Mouse (Mus musculus) right cerebral cortex, postnatal 10 days (tissue): ENCODE data around the gene Olfr1262.

ENCODE experiments used
- DNase-seq, 2 experiments: peaks; one replicate each; pipeline ENCODE4 v3.0.0; 2021; ENCODE audit warnings: low spot score in 2 of 2

Gene Olfr1262

DNA sequence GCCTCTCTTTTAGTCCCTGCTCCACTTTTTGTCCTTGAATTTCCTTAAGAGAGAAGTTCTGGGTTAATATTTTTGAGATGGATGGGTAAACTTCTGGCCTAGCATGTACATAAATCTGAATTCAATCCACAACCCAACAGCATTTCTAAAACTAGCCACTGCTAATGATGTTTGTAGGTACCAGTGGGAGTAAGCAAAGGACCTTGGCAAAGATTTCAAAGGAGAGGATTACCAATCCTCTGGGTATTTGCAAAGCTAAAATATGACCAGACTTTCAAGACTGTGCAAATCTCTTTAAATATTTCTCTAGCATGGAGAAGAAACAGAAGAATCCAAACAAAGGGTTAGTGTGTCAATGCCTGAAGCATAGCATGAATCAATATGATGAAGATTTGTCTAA, at the start of gene Olfr1262:
TSS of gene Olfr1262 (plus strand) at position 301 of the 400 bp plus-strand sequence.
- no peak for DNase-seq

- peak in 1 of 2 experiments; percentile 24 for DNase-seq
Observed at GRCm38 (mm10) chr2:89974184-89974583, 25.8 kb upstream of the Olfr1262 start, which contains the start of gene Olfr1260. TSS of gene Olfr1260 (plus strand) at chr2:89974340.

- DNase-seq, result no peak
Observed at GRCm38 (mm10) chr2:89977709-89978108, 22.2 kb upstream of the Olfr1262 start.

DNA sequence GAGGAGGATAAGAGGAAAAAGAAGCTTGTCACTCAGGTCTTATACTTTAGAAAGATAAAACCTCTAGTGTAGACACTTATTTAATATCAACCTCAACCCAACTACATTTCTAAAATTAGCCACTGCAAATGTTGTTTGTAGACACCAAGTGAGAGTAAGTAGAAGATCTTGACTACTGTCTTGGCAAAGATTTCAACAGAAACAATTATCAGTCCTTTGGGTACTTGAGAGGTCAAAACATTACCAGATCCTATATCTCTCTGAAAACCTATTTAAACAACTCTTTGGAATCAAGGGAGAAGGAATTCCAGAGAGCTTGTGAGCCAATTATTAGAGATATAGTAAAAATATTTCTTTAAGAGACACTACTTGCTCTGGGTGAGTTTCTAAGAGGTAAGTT, 9.0 kb upstream of the Olfr1262 start, which contains the start of gene Olfr1261:
TSS of gene Olfr1261 (plus strand) at position 301 of the 400 bp plus-strand sequence.
- DNase-seq, result no peak

DNA sequence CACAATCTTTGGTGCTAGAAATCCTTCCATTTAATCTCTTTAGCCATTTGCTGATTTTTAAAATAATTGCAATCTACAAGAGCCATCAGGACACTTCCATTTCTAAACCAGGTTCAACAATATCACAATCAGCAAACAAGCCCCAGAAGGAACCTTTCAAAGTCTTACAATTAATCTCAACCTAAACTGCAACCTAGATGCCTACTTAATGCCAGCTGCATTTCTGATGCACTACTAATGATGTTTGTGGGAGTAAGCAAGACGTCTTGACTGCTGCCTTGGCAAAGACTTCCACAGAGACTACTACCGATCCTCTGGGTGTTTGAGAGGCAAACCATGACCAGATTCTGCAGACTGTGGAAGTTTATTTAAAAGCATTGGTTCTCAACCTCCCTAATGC, 11.9 kb downstream of the Olfr1262 start, which contains the start of gene Olfr1263:
TSS of gene Olfr1263 (plus strand) at position 301 of the 400 bp plus-strand sequence.
- no peak for DNase-seq

DNA sequence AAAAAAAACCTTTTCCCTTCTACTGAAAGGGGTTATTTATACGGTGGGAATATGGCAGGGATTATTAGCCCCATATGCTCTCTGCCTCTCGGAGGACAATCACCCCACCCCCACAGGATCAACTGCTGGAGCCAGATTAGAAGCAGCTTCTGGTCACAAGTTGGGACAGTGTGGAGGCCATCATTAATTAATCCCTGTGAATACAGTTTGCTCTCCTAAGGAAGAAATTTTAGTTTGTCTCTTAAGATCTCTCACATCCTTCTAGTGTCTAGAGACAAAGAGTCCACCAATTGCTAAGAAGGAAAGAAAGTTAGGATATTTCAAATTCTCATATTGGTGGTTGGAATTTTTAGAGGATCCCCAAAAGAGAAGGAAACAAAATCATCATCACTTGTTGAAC, 25.5 kb downstream of the Olfr1262 start, which contains the start of gene Olfr1264:
TSS of gene Olfr1264 (minus strand) at position 101 of the 400 bp plus-strand sequence.
- no peak for DNase-seq

DNA sequence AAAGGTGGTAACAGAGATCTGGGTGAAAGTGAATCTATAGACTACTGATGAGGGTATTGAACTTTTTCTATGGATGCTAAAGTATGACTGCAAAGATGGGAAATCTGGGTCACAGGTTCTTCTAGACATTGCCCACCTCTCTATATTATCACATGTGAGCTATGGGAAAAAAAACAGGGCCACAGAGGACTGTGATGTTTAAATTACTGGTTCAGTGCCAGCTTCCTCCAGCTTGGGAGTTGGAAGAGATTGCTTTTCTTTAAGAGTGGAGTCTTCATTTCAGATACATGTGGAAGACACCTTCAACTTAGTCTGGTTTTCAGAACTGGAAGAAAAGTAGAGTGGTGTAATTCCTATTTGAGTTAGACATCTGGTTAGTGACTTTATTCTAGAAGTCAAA, 35.1 kb downstream of the Olfr1262 start, which contains the start of gene Olfr1265:
TSS of gene Olfr1265 (plus strand) at position 301 of the 400 bp plus-strand sequence.
- DNase-seq, result no peak
